Mouse (Mus musculus): Measurements from ENCODE around the gene Best2. TPM values are rescaled to one million over a fixed set of nuclear protein-coding genes. Genes with fewer than 3 reads are reported as not detected.

Best2 gene
- total and polyA plus RNA-seq, 3 experiments: not detected

GRCm38 (mm10) chr8:84997649-84998295 is 16.6 kb downstream of the Best2 start:
- Histone ChIP-seq H3K4me3 (no peak overlapping the region), H3K79me2 (replicated peaks; ENCODE audit: control insufficient read depth, insufficient read depth, low read length) (no peaks in the 10 kb centered on the region), H3K27ac (no peak overlapping the region), H3K9ac (ENCODE audit: low read depth, low read length) (0 out of 2 replicates have a peak overlapping the region, but pooled peaks have one; percentile 8), H3K4me1 (ENCODE audit: control insufficient read depth, insufficient read depth, low read length) (peaks cover 1% of the 10 kb centered on the region; the same call in 1 of the 2 replicates), H3K36me3 (ENCODE audit: control insufficient read depth, insufficient read depth, low read length) (no peaks in the 10 kb centered on the region), H3K27me3 (ENCODE audit: control insufficient read depth, insufficient read depth, low read length) (no peaks in the 10 kb centered on the region)
- peak; percentile 52; the same call in 1 of the 2 replicates for TF ChIP-seq EP300 (IDR thresholded peaks at IDR 0.05; ENCODE audit: insufficient read depth, low read depth, low read length)
- TF ChIP-seq CTCF (IDR thresholded peaks at IDR 0.05): peak; percentile 99
- no peak for TF ChIP-seq POLR2A (IDR thresholded peaks at IDR 0.05; ENCODE audit: insufficient read depth, low read depth, low read length)
- intact Hi-C loops (cut with DNase I): loop anchor here (1.0 to 5.0 kb wide), 2 partner anchors 40 to 69 kb away; no protein-coding TSS in a partner anchor
- WGBS: 7% methylated on average over 19 of the region's 19 CpGs
- DNase-seq: peak; percentile 89 to 92

GRCm38 (mm10) chr8:84996978-84997377 is 17.4 kb downstream of the Best2 start:
- Histone ChIP-seq H3K79me2 (replicated peaks; ENCODE audit: control insufficient read depth, insufficient read depth, low read length) (no peaks in the 10 kb centered on the region), H3K4me1 (ENCODE audit: control insufficient read depth, insufficient read depth, low read length) (peaks cover 1% of the 10 kb centered on the region; the same call in 1 of the 2 replicates), H3K9ac (ENCODE audit: low read depth, low read length) (no peak overlapping the region), H3K36me3 (ENCODE audit: control insufficient read depth, insufficient read depth, low read length) (no peaks in the 10 kb centered on the region), H3K27ac (no peak overlapping the region), H3K27me3 (ENCODE audit: control insufficient read depth, insufficient read depth, low read length) (no peaks in the 10 kb centered on the region), H3K4me3 (no peak overlapping the region)
- intact Hi-C loops (cut with DNase I): loop anchor here (5.0 kb wide), 1 partner anchor 40 kb away; no protein-coding TSS in a partner anchor
- WGBS: 91% methylated on average over 5 of the region's 5 CpGs
- TF ChIP-seq EP300 (IDR thresholded peaks at IDR 0.05; ENCODE audit: insufficient read depth, low read depth, low read length) (no peak), POLR2A (IDR thresholded peaks at IDR 0.05; ENCODE audit: insufficient read depth, low read depth, low read length) (no peak), CTCF (IDR thresholded peaks at IDR 0.05) (no peak)
- DNase-seq: peak in 1 of 2 experiments; percentile 14

- TF ChIP-seq CTCF (IDR thresholded peaks at IDR 0.05): no peak
- TF ChIP-seq POLR2A (IDR thresholded peaks at IDR 0.05; ENCODE audit: insufficient read depth, low read depth, low read length): no peak
- no peak for TF ChIP-seq EP300 (IDR thresholded peaks at IDR 0.05; ENCODE audit: insufficient read depth, low read depth, low read length)
- Histone ChIP-seq H3K36me3 (ENCODE audit: control insufficient read depth, insufficient read depth, low read length) (no peaks in the 10 kb centered on the region), H3K27ac (no peak overlapping the region), H3K9ac (ENCODE audit: low read depth, low read length) (no peak overlapping the region), H3K4me3 (no peak overlapping the region), H3K79me2 (replicated peaks; ENCODE audit: control insufficient read depth, insufficient read depth, low read length) (no peaks in the 10 kb centered on the region), H3K27me3 (ENCODE audit: control insufficient read depth, insufficient read depth, low read length) (no peaks in the 10 kb centered on the region), H3K4me1 (ENCODE audit: control insufficient read depth, insufficient read depth, low read length) (peaks cover 3% of the 10 kb centered on the region)
- intact Hi-C loops (cut with DNase I): loop anchor here (5.0 kb wide), 1 partner anchor 38 kb away; no protein-coding TSS in a partner anchor
- 36% methylated on average over 25 of the region's 25 CpGs for WGBS
- DNase-seq: peak in 1 of 2 experiments; percentile 17
These were observed 18.7 kb downstream of the Best2 start for GRCm38 (mm10) chr8:84995680-84996079.

- intact Hi-C loops (cut with DNase I): no loop called here
- H3K36me3 ChIP-seq (ENCODE audit: control insufficient read depth, insufficient read depth, low read length): no peaks in the 10 kb centered on the region
- no peak overlapping the region for H3K4me3 ChIP-seq
- WGBS: 90% methylated on average over 9 of the region's 9 CpGs
- peaks cover 5% of the 10 kb centered on the region for H3K4me1 ChIP-seq (ENCODE audit: control insufficient read depth, insufficient read depth, low read length)
- TF ChIP-seq EP300 (IDR thresholded peaks at IDR 0.05; ENCODE audit: insufficient read depth, low read depth, low read length) (no peak), CTCF (IDR thresholded peaks at IDR 0.05) (no peak), POLR2A (IDR thresholded peaks at IDR 0.05; ENCODE audit: insufficient read depth, low read depth, low read length) (no peak)
- H3K79me2 ChIP-seq (replicated peaks; ENCODE audit: control insufficient read depth, insufficient read depth, low read length): no peaks in the 10 kb centered on the region
- no peaks in the 10 kb centered on the region for H3K27me3 ChIP-seq (ENCODE audit: control insufficient read depth, insufficient read depth, low read length)
- DNase-seq: no peak
- H3K27ac ChIP-seq: no peak overlapping the region
- no peak overlapping the region for H3K9ac ChIP-seq (ENCODE audit: low read depth, low read length)
These were observed 20.0 kb downstream of the Best2 start for GRCm38 (mm10) chr8:84994375-84994774.

- Histone ChIP-seq H3K9ac (ENCODE audit: low read depth, low read length) (peak overlapping the region; percentile 63), H3K27me3 (ENCODE audit: control insufficient read depth, insufficient read depth, low read length) (no peaks in the 10 kb centered on the region), H3K4me3 (peak overlapping the region; percentile 58), H3K79me2 (replicated peaks; ENCODE audit: control insufficient read depth, insufficient read depth, low read length) (no peaks in the 10 kb centered on the region), H3K36me3 (ENCODE audit: control insufficient read depth, insufficient read depth, low read length) (no peaks in the 10 kb centered on the region), H3K27ac (peak overlapping the region; percentile 89; the same call in 1 of the 2 replicates), H3K4me1 (ENCODE audit: control insufficient read depth, insufficient read depth, low read length) (peaks cover 8% of the 10 kb centered on the region)
- peak in 1 of 2 experiments; percentile 16 for DNase-seq
- WGBS: 9% methylated on average over 15 of the region's 15 CpGs
- TF ChIP-seq EP300 (IDR thresholded peaks at IDR 0.05; ENCODE audit: insufficient read depth, low read depth, low read length) (no peak), POLR2A (IDR thresholded peaks at IDR 0.05; ENCODE audit: insufficient read depth, low read depth, low read length) (no peak), CTCF (IDR thresholded peaks at IDR 0.05) (no peak)
- intact Hi-C loops (cut with DNase I): no loop called here
These were observed 23.5 kb downstream of the Best2 start for GRCm38 (mm10) chr8:84990836-84991235.

- Histone ChIP-seq H3K4me1 (ENCODE audit: control insufficient read depth, insufficient read depth, low read length) (peaks cover 8% of the 10 kb centered on the region), H3K36me3 (ENCODE audit: control insufficient read depth, insufficient read depth, low read length) (no peaks in the 10 kb centered on the region), H3K9ac (ENCODE audit: low read depth, low read length) (peak within 1 kb of the TSS; percentile 64), H3K27me3 (ENCODE audit: control insufficient read depth, insufficient read depth, low read length) (no peaks in the 10 kb centered on the region), H3K4me3 (peak within 1 kb of the TSS; percentile 58), H3K27ac (peak within 1 kb of the TSS; percentile 89), H3K79me2 (replicated peaks; ENCODE audit: control insufficient read depth, insufficient read depth, low read length) (no peaks in the 10 kb centered on the region)
- under 1% methylated on average over 28 of the region's 28 CpGs for WGBS
- DNase-seq: peak; percentile 96 to 97
- TF ChIP-seq CTCF (IDR thresholded peaks at IDR 0.05): peak; percentile 63
- peak; percentile 98 for TF ChIP-seq EP300 (IDR thresholded peaks at IDR 0.05; ENCODE audit: insufficient read depth, low read depth, low read length)
- TF ChIP-seq POLR2A (IDR thresholded peaks at IDR 0.05; ENCODE audit: insufficient read depth, low read depth, low read length): peak; percentile 87
- intact Hi-C loops (cut with DNase I): no loop called here
These were observed 24.0 kb downstream of the Best2 start, which contains the start of gene Hook2 for GRCm38 (mm10) chr8:84990349-84990748. Gene Hook2 (plus strand): TSS chr8:84990603.

Measured in heart, adult 2 months (tissue).